Mouse (Mus musculus) B cell, adult (primary cell): ENCODE data around the gene Carmil1. TPM values are rescaled to one million over a fixed set of nuclear protein-coding genes. Genes with fewer than 3 reads are reported as not detected.

Experiments
- total RNA-seq: library from RNA; stranded (reverse); gene quantifications from 4 replicates; pipeline ENCODE4 v1.2.4, GENCODE M21; 2023; ENCODE audit not compliant: inconsistent age

Gene Carmil1
- total RNA-seq, result 34.2 to 43.8 TPM (median 36.9 TPM) in 4 replicates

DNA sequence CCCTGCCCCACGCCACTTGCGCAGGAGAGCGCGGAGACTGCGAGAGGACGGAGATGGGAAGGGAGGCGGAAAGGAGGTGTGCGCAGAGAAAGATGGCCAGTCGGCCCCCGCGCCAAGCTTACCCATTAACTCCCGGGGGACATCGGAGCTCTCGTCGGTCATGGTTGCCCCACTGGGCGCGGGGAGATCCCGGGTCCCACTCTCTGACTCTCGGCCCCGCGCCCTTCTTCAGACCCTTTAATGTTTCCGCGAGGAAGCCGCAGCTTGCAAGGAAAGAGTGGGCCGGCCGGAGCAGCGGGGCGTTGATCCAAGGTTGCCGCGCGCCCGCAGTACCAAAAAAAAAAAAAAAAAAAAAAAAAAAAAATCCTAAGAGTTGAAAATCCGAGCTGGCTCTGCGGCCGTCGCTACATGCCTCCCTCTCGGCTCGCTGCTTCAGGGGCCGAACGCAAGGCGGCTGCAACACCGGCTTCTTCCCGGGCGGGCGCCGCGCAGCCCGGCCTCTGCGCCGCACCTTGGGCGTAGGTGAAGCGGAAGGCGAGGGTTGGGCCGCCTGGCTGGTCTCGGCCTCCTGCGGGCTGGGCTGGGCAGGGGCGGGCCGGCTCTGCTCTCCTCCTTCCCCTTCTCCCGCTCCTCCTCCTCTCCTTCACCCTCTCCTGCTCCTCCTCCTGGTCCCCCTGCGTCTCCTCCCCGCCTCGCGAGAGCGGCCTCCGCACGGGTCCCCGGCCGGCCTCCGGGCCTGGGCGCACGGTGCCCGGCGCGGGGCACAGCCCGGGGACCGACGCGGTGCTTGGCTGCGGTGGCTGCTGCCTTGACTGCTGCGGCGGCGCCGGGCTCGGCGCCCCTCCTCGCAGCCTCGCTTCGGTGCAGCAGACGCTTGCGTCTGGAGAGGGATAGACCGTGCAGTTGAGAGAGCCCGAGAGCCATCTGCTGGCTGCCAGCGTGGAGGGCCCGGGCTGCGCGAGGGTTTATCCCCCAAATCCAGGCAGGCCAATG is at the start of gene Carmil1:
Carmil1 (minus strand) TSS at position 357 of the 993 bp plus-strand sequence.

DNA sequence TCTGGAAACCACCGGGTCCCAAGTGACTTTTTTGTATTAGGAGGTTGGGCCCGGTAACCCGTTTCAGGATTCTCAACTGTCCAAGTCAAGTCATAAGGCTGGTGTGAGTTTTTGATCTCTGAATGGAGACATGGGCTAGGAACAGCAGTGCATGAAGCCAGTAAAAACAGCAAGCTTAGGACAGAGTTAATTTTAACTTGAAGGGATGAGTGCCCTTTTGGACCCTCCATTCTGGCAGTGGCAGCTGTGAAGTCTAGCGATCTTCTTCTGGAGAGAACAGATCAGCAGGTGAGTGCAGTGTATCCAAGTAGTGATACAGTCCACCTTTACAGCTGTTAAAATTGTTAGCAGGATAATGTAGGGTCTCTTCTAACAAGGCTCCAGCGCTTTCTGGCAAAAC is 46.6 kb upstream of the Carmil1 start, which contains the start of gene Cmah:
Cmah (plus strand) TSS at position 204 of the 400 bp plus-strand sequence.

DNA sequence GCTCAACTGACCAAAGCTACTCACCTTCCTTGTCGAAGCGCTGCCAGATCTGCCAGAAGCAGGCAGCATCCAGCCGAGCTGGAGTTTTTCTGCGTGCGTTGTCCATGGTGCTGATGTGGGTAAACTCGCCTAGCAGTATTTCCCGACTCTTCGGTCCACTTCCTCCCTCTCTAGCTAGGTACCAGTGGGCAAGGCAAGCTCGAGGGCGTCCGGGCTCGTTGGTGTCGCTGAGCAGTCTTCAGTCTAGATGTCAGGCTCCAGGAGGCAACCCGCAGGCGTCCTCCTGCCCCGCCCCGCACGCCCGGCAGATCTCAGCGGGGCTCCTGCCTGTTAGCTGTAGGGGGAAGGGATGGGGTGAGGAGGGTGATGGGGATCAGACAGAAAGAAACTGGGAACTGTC is 289.7 kb downstream of the Carmil1 start, which contains the start of gene Scgn:
Scgn (minus strand) TSS at position 287 of the 400 bp plus-strand sequence.

Other genes starting within 250 kb of the Carmil1 start
- 253 to 280 TPM (median 261 TPM) in 4 replicates for gene Cmah, start 46.6 kb upstream of the Carmil1 start, total RNA-seq